Comparison of ENCODE assay signal across 20 mouse cellular contexts in the genomic region with DNA sequence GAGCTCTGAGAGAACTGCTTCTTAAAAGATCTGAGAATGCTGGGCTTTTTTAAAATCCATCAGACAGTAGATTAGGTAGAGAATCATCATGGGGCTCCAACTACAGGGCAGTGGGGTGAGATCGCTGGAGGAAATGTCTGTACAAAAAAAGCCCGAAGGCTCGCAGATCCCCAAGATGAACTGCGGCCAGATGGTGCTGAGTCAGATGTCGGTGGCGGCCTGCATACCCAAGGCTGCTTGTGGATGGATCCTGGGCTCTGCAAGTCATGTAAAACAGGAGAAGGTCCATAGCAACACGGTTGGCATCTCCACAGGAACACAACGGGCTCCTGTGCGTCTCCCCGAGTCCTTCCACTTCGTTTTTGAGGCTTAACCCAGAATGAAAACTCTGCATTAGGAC. TPM values are rescaled to one million over a fixed set of nuclear protein-coding genes. Genes with fewer than 3 reads are reported as not detected.
DNase-seq lines count a peak whose midpoint lies in the region; ATAC-seq lines count a peak whose summit lies in the region.
"Had no signal": no experiment of that assay in that cellular context is flagged by ENCODE, and none has a peak within 500 bp of the region (broad histone marks: within the 10 kb centered on the region; RNA-seq: fewer than 3 reads in every experiment).

No protein-coding gene starts in this region.

- no peak overlapping the region for H3K4me3 ChIP-seq in lung, embryonic 16.5 days (ENCODE audit: low read length)
- H3K4me3 ChIP-seq: forebrain, embryonic 13.5 days; heart, adult 2 months; heart, embryonic 15.5 days; hindbrain, embryonic 12.5 days; intestine, embryonic 15.5 days; neural tube, embryonic 12.5 days had no signal

- H3K9me3 ChIP-seq in lung, embryonic 16.5 days (ENCODE audit: control insufficient read depth, low read length), result no peaks in the 10 kb centered on the region
- H3K9me3 ChIP-seq: forebrain, embryonic 13.5 days; heart, embryonic 15.5 days; hindbrain, embryonic 12.5 days; intestine, embryonic 15.5 days; neural tube, embryonic 12.5 days had no signal

- H3K4me1 ChIP-seq in lung, embryonic 16.5 days (replicated peaks; ENCODE audit: control insufficient read depth, insufficient read depth, low read length), result peaks cover 52% of the 10 kb centered on the region
- H3K4me1 ChIP-seq: forebrain, embryonic 13.5 days; hindbrain, embryonic 12.5 days; neural tube, embryonic 12.5 days had no signal

- no peak for DNase-seq in frontal cortex, postnatal 25 days (ENCODE audit: low spot score in 2 of 2)
- DNase-seq in lung, postnatal 10 days, result no peak
- DNase-seq in NIH3T3 (ENCODE audit: low read depth), result peak; percentile 28
- peak; percentile 35 to 77 for DNase-seq in left cerebral cortex, postnatal 25 days (ENCODE audit: low spot score in 2 of 2)
- DNase-seq in gastrocnemius, postnatal 25 days, result no peak
- DNase-seq: adrenal gland, postnatal 10 days; B cell, adult 2 months; cerebellum, postnatal 10 days; heart, adult 2 months; kidney, postnatal 4 days; layer of hippocampus, postnatal 36 days; lung, adult 18-20 months had no signal

- peak; percentile 47 for ATAC-seq in frontal cortex, adult (ENCODE audit: low TSS enrichment)
- no peak for ATAC-seq in lung, embryonic 16.5 days (ENCODE audit: low read depth)
- no peak for ATAC-seq in megakaryocyte-erythroid progenitor cell, adult 5-6 weeks (replicated peaks; ENCODE audit: low FRiP score, low TSS enrichment, poor library complexity, severe bottlenecking)
- ATAC-seq: forebrain, embryonic 13.5 days; intestine, embryonic 15.5 days had no signal

- WGBS in lung, embryonic 16.5 days, result 71% methylated on average over 11 of the region's 11 CpGs

- peaks cover 5% of the 10 kb centered on the region for H3K36me3 ChIP-seq in lung, embryonic 16.5 days (ENCODE audit: control insufficient read depth, insufficient read depth, low read length)
- H3K36me3 ChIP-seq: hindbrain, embryonic 12.5 days; intestine, embryonic 15.5 days; neural tube, embryonic 12.5 days had no signal

- H3K4me2 ChIP-seq in lung, embryonic 16.5 days (ENCODE audit: low read depth, low read length), result no peak overlapping the region
- H3K4me2 ChIP-seq: forebrain, embryonic 13.5 days; heart, embryonic 15.5 days; hindbrain, embryonic 12.5 days; intestine, embryonic 15.5 days; neural tube, embryonic 12.5 days had no signal

- intact Hi-C loops in left cerebral cortex, postnatal 25 days (cut with DNase I), result no loop called here

- H3K27ac ChIP-seq in lung, embryonic 16.5 days (ENCODE audit: low read length), result peak overlapping the region; percentile 50
- H3K27ac ChIP-seq: forebrain, embryonic 13.5 days; heart, adult 2 months; heart, embryonic 15.5 days; hindbrain, embryonic 12.5 days; intestine, embryonic 15.5 days; neural tube, embryonic 12.5 days had no signal

- H3K27me3 ChIP-seq in lung, embryonic 16.5 days (ENCODE audit: control insufficient read depth, insufficient read depth, low read depth, low read length), result no peaks in the 10 kb centered on the region
- H3K27me3 ChIP-seq: forebrain, embryonic 13.5 days; heart, embryonic 15.5 days; hindbrain, embryonic 12.5 days; intestine, embryonic 15.5 days; neural tube, embryonic 12.5 days had no signal

- no peak overlapping the region for H3K9ac ChIP-seq in lung, embryonic 16.5 days (ENCODE audit: low read length)
- H3K9ac ChIP-seq: forebrain, embryonic 13.5 days; heart, embryonic 15.5 days; hindbrain, embryonic 12.5 days; intestine, embryonic 15.5 days; neural tube, embryonic 12.5 days had no signal

RNA-seq across cellular contexts. Expression of a gene that starts 39.9 kb away (rescaled TPM):
- polyA plus RNA-seq in lung, embryonic 16.5 days (2015; fragmentation: Nextera tagmentation; extraction: Ambion mirVana), result 368 and 370 TPM in 2 replicates
- 10 to 100 TPM; 55.5 to 63.1 TPM for total RNA-seq in left cerebral cortex, postnatal 25 days (2021)
- not detected in 2 replicates for total RNA-seq in megakaryocyte-erythroid progenitor cell, adult 5-6 weeks (2014; fragmentation: Nextera tagmentation)
- 0.34 TPM in 1 of 2 replicates, not detected in the other for total RNA-seq in megakaryocyte-erythroid progenitor cell, adult 5-6 weeks (2017)
- 100 to 1,000 TPM; 206 to 284 TPM for total RNA-seq in gastrocnemius, postnatal 25 days (2021)

RNA-seq across cellular contexts. Expression of a gene that starts 39.9 kb away (rescaled TPM):
- 113 and 117 TPM in 2 replicates for polyA plus RNA-seq in lung, embryonic 16.5 days (2015; fragmentation: Nextera tagmentation; extraction: Ambion mirVana)
- total RNA-seq in left cerebral cortex, postnatal 25 days (2021), result 10 to 100 TPM; 47.5 to 52.4 TPM
- total RNA-seq in megakaryocyte-erythroid progenitor cell, adult 5-6 weeks (2014; fragmentation: Nextera tagmentation), result 0.20 and 0.35 TPM in 2 replicates
- total RNA-seq in megakaryocyte-erythroid progenitor cell, adult 5-6 weeks (2017), result 0.56 and 0.57 TPM in 2 replicates
- 100 to 1,000 TPM; 101 to 136 TPM for total RNA-seq in gastrocnemius, postnatal 25 days (2021)

Comparison
In these comparisons a context has a peak if more than half of its experiments do, and no peak if none do; other contexts are left out.
1. DNase-seq: peak in NIH3T3 (single experiment) and left cerebral cortex, postnatal 25 days (2 of 2); none in frontal cortex, postnatal 25 days (0 of 2), lung, postnatal 10 days (single experiment) and gastrocnemius, postnatal 25 days (single experiment).
2. RNA of a gene that starts 39.9 kb away (total RNA-seq): 206 to 284 TPM in gastrocnemius, postnatal 25 days and 55.5 to 63.1 TPM in left cerebral cortex, postnatal 25 days; 0.34 TPM in megakaryocyte-erythroid progenitor cell, adult 5-6 weeks; every median in the first group is over 10 times any median in the second.
3. RNA of a gene that starts 39.9 kb away (total RNA-seq): 101 to 136 TPM in gastrocnemius, postnatal 25 days and 47.5 to 52.4 TPM in left cerebral cortex, postnatal 25 days; 0.20 to 0.57 TPM in megakaryocyte-erythroid progenitor cell, adult 5-6 weeks; every median in the first group is over 10 times any median in the second.